Mouse (Mus musculus) monocyte, adult 5-6 weeks (primary cell): ENCODE results near the gene Zmiz1. TPM values are rescaled to one million over a fixed set of nuclear protein-coding genes. Genes with fewer than 3 reads are reported as not detected.

Source experiments
- ATAC-seq: fragments of 153-309, 156-312 bp; replicated peaks from 2 replicates; pipeline ENCODE4 v1.8.0; 2017; ENCODE audit warnings: mild to moderate bottlenecking; ENCODE audit not compliant: low TSS enrichment, insufficient number of reproducible peaks, severe bottlenecking, poor library complexity, low FRiP score
- total RNA-seq: library from RNA; stranded (forward); fragments of 200-1000, 200-491, 200-594 nt; gene quantifications from 3 replicates; pipeline ENCODE4 v1.2.3, GENCODE M21; 2017

Zmiz1 gene
- total RNA-seq, 1 experiment from 2014 or later, result 22.9 TPM

- no peak for ATAC-seq
Measured at GRCm38 (mm10) chr14:25610396-25611158, 151.6 kb downstream of the Zmiz1 start.

- no peak for ATAC-seq
Measured at GRCm38 (mm10) chr14:25611159-25611697, 152.2 kb downstream of the Zmiz1 start.

- ATAC-seq, result no peak
Measured at GRCm38 (mm10) chr14:25611815-25612698, 153.1 kb downstream of the Zmiz1 start.

- ATAC-seq, result no peak
Measured at GRCm38 (mm10) chr14:25613942-25614575, 155.1 kb downstream of the Zmiz1 start.

- ATAC-seq, result peak; percentile 46
Measured at GRCm38 (mm10) chr14:25614684-25615083, 155.7 kb downstream of the Zmiz1 start.

GRCm38 (mm10) chr14:25615602-25616001 is 156.6 kb downstream of the Zmiz1 start:
- no peak for ATAC-seq

GRCm38 (mm10) chr14:25616009-25616723 is 157.2 kb downstream of the Zmiz1 start:
- ATAC-seq, result no peak

- no peak for ATAC-seq
Measured at GRCm38 (mm10) chr14:25617264-25617663, 158.3 kb downstream of the Zmiz1 start.

GRCm38 (mm10) chr14:25619066-25619762 is 160.2 kb downstream of the Zmiz1 start:
- ATAC-seq, result no peak

GRCm38 (mm10) chr14:25620766-25621165 is 161.8 kb downstream of the Zmiz1 start:
- no peak for ATAC-seq

- no peak for ATAC-seq
Measured at GRCm38 (mm10) chr14:25623698-25624097, 164.7 kb downstream of the Zmiz1 start.

GRCm38 (mm10) chr14:25624659-25625058 is 165.7 kb downstream of the Zmiz1 start:
- no peak for ATAC-seq

GRCm38 (mm10) chr14:25627599-25628255 is 168.7 kb downstream of the Zmiz1 start:
- no peak for ATAC-seq

- no peak for ATAC-seq
Measured at GRCm38 (mm10) chr14:25628448-25629099, 169.6 kb downstream of the Zmiz1 start.

- no peak for ATAC-seq
Measured at GRCm38 (mm10) chr14:25629866-25630606, 171.1 kb downstream of the Zmiz1 start.

GRCm38 (mm10) chr14:25630647-25631409 is 171.8 kb downstream of the Zmiz1 start:
- ATAC-seq, result no peak
